Mouse (Mus musculus): ENCODE results near the gene Irf1. TPM values are rescaled to one million over a fixed set of nuclear protein-coding genes. Genes with fewer than 3 reads are reported as not detected.

Irf1 gene
- 14.8 and 17.7 TPM in 2 replicates for polyA plus RNA-seq (2015; fragmentation: Nextera tagmentation; extraction: Ambion mirVana)

DNA sequence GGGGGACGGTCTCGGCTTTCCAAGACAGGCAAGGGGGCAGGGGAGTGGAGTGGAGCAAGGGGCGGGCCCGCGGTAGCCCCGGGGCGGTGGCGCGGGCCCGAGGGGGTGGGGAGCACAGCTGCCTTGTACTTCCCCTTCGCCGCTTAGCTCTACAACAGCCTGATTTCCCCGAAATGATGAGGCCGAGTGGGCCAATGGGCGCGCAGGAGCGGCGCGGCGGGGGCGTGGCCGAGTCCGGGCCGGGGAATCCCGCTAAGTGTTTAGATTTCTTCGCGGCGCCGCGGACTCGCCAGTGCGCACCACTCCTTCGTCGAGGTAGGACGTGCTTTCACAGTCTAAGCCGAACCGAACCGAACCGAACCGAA, at the start of gene Irf1:
Gene Irf1 (plus strand): TSS at position 255 of the 365 bp plus-strand sequence.
- 0% methylated on average over 40 of the region's 40 CpGs for WGBS (ENCODE audit: insufficient replicate concordance)
- H3K9me3 ChIP-seq (replicated peaks; ENCODE audit: control insufficient read depth, low read length): no peaks in the 10 kb centered on the region
- H3K9ac ChIP-seq (ENCODE audit: low read depth, low read length): peak within 1 kb of the TSS; percentile 63
- H3K4me2 ChIP-seq (ENCODE audit: low read depth, low read length): peak within 1 kb of the TSS; percentile 54
- peaks cover 18% of the 10 kb centered on the region for H3K27me3 ChIP-seq (ENCODE audit: control insufficient read depth, insufficient read depth, low read depth, low read length)
- H3K4me1 ChIP-seq (ENCODE audit: control insufficient read depth, low read depth, low read length): peaks cover 11% of the 10 kb centered on the region
- H3K4me3 ChIP-seq (ENCODE audit: low read depth, low read length): peak within 1 kb of the TSS; percentile 67
- H3K27ac ChIP-seq (ENCODE audit: low read length): peak within 1 kb of the TSS; percentile 78
- ATAC-seq (ENCODE audit: low read depth): peak; percentile 89
- H3K36me3 ChIP-seq (ENCODE audit: control insufficient read depth, insufficient read depth): no peaks in the 10 kb centered on the region; the same call in 1 of the 2 replicates

DNA sequence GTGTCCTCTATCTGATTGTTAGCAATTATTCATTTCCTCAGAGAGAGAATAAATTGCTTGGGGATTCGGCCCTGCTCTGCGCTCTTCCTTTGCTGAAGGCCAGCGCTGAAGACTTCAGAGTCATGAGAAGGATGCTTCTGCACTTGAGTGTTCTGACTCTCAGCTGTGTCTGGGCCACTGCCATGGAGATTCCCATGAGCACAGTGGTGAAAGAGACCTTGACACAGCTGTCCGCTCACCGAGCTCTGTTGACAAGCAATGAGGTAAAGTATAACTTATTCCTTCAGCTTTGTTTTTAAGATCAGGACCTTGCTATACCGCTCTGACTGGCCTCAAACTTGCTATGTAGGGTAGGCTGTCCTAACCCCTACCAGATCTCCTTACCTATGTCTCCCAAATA, 49.1 kb upstream of the Irf1 start, which contains the start of gene Il5:
Gene Il5 (plus strand): TSS at position 80 of the 400 bp plus-strand sequence.
- Histone ChIP-seq H3K9ac (ENCODE audit: low read depth, low read length) (no peak within 1 kb of the TSS), H3K4me3 (ENCODE audit: low read depth, low read length) (no peak within 1 kb of the TSS), H3K36me3 (ENCODE audit: control insufficient read depth, insufficient read depth) (no peaks in the 10 kb centered on the region), H3K9me3 (replicated peaks; ENCODE audit: control insufficient read depth, low read length) (no peaks in the 10 kb centered on the region), H3K4me1 (ENCODE audit: control insufficient read depth, low read depth, low read length) (no peaks in the 10 kb centered on the region), H3K27me3 (ENCODE audit: control insufficient read depth, insufficient read depth, low read depth, low read length) (no peaks in the 10 kb centered on the region), H3K27ac (ENCODE audit: low read length) (no peak within 1 kb of the TSS), H3K4me2 (ENCODE audit: low read depth, low read length) (no peak within 1 kb of the TSS)
- WGBS (ENCODE audit: insufficient replicate concordance): 78% methylated on average over 6 of the region's 6 CpGs
- no peak for ATAC-seq (ENCODE audit: low read depth)

DNA sequence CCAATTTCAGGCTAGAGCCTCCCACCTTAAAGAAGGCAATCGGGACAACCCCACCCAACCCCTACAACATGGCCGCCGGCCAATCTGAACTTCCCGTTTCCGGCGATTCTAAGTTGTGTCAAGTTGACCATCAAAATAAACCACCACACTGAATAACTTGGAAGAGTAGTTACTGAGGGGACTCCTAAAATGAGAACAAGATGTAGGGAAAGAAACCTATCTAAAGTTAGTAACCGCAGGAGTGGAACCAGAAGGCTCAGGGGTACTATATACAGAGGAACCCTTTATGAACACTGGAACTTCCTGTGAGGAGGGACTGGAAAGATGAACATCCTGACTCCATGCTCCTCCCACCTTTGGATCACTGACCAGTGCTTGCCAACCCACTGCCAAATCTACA, 38.4 kb upstream of the Irf1 start:
- Histone ChIP-seq H3K4me2 (ENCODE audit: low read depth, low read length) (no peak overlapping the region), H3K9me3 (replicated peaks; ENCODE audit: control insufficient read depth, low read length) (no peaks in the 10 kb centered on the region), H3K9ac (ENCODE audit: low read depth, low read length) (no peak overlapping the region), H3K4me3 (ENCODE audit: low read depth, low read length) (no peak overlapping the region), H3K27me3 (ENCODE audit: control insufficient read depth, insufficient read depth, low read depth, low read length) (no peaks in the 10 kb centered on the region), H3K27ac (ENCODE audit: low read length) (no peak overlapping the region), H3K4me1 (ENCODE audit: control insufficient read depth, low read depth, low read length) (no peaks in the 10 kb centered on the region), H3K36me3 (ENCODE audit: control insufficient read depth, insufficient read depth) (no peaks in the 10 kb centered on the region)
- no peak for ATAC-seq (ENCODE audit: low read depth)
- 80% methylated on average over 7 of the region's 7 CpGs for WGBS (ENCODE audit: insufficient replicate concordance)

GRCm38 (mm10) chr11:53732244-53732643, 37.6 kb upstream of the Irf1 start:
- no peak overlapping the region for H3K4me2 ChIP-seq (ENCODE audit: low read depth, low read length)
- no peak overlapping the region for H3K27ac ChIP-seq (ENCODE audit: low read length)
- no peaks in the 10 kb centered on the region for H3K27me3 ChIP-seq (ENCODE audit: control insufficient read depth, insufficient read depth, low read depth, low read length)
- no peak for ATAC-seq (ENCODE audit: low read depth)
- no peak overlapping the region for H3K4me3 ChIP-seq (ENCODE audit: low read depth, low read length)
- no peaks in the 10 kb centered on the region for H3K36me3 ChIP-seq (ENCODE audit: control insufficient read depth, insufficient read depth)
- WGBS (ENCODE audit: insufficient replicate concordance): 48% methylated on average over 8 of the region's 8 CpGs
- H3K4me1 ChIP-seq (ENCODE audit: control insufficient read depth, low read depth, low read length): no peaks in the 10 kb centered on the region
- H3K9ac ChIP-seq (ENCODE audit: low read depth, low read length): no peak overlapping the region
- no peaks in the 10 kb centered on the region for H3K9me3 ChIP-seq (replicated peaks; ENCODE audit: control insufficient read depth, low read length)

DNA sequence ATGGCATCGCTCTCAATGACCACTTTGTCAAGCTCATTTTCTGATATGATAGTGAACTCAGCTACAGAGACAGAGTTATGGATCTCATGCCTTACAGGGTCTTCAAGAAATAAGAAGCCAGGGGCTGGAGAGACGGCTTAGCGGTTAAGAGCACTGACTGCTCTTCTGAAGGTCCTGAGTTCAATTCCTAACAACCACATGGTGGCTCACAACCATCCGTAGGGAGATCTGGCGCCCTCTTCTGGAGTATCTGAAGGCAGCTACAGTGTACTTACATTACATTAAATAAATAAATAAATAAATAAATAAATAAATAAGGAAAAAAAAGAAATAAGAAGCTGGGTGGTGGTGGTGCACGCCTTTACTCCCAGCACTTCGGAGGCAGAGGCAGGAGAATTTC, 36.0 kb upstream of the Irf1 start:
- no peaks in the 10 kb centered on the region for H3K27me3 ChIP-seq (ENCODE audit: control insufficient read depth, insufficient read depth, low read depth, low read length)
- H3K4me3 ChIP-seq (ENCODE audit: low read depth, low read length): no peak overlapping the region
- H3K9me3 ChIP-seq (replicated peaks; ENCODE audit: control insufficient read depth, low read length): no peaks in the 10 kb centered on the region
- no peak for ATAC-seq (ENCODE audit: low read depth)
- no peak overlapping the region for H3K9ac ChIP-seq (ENCODE audit: low read depth, low read length)
- H3K36me3 ChIP-seq (ENCODE audit: control insufficient read depth, insufficient read depth): no peaks in the 10 kb centered on the region
- H3K4me2 ChIP-seq (ENCODE audit: low read depth, low read length): no peak overlapping the region
- H3K27ac ChIP-seq (ENCODE audit: low read length): no peak overlapping the region
- 76% methylated on average over 7 of the region's 7 CpGs for WGBS (ENCODE audit: insufficient replicate concordance)
- H3K4me1 ChIP-seq (ENCODE audit: control insufficient read depth, low read depth, low read length): no peaks in the 10 kb centered on the region

GRCm38 (mm10) chr11:53734431-53734830, 35.4 kb upstream of the Irf1 start:
- no peaks in the 10 kb centered on the region for H3K36me3 ChIP-seq (ENCODE audit: control insufficient read depth, insufficient read depth)
- no peak overlapping the region for H3K9ac ChIP-seq (ENCODE audit: low read depth, low read length)
- no peaks in the 10 kb centered on the region for H3K4me1 ChIP-seq (ENCODE audit: control insufficient read depth, low read depth, low read length)
- 58% methylated on average over 2 of the region's 2 CpGs for WGBS (ENCODE audit: insufficient replicate concordance)
- ATAC-seq (ENCODE audit: low read depth): no peak
- H3K4me2 ChIP-seq (ENCODE audit: low read depth, low read length): no peak overlapping the region
- H3K4me3 ChIP-seq (ENCODE audit: low read depth, low read length): no peak overlapping the region
- H3K9me3 ChIP-seq (replicated peaks; ENCODE audit: control insufficient read depth, low read length): no peaks in the 10 kb centered on the region
- H3K27ac ChIP-seq (ENCODE audit: low read length): no peak overlapping the region
- H3K27me3 ChIP-seq (ENCODE audit: control insufficient read depth, insufficient read depth, low read depth, low read length): no peaks in the 10 kb centered on the region

DNA sequence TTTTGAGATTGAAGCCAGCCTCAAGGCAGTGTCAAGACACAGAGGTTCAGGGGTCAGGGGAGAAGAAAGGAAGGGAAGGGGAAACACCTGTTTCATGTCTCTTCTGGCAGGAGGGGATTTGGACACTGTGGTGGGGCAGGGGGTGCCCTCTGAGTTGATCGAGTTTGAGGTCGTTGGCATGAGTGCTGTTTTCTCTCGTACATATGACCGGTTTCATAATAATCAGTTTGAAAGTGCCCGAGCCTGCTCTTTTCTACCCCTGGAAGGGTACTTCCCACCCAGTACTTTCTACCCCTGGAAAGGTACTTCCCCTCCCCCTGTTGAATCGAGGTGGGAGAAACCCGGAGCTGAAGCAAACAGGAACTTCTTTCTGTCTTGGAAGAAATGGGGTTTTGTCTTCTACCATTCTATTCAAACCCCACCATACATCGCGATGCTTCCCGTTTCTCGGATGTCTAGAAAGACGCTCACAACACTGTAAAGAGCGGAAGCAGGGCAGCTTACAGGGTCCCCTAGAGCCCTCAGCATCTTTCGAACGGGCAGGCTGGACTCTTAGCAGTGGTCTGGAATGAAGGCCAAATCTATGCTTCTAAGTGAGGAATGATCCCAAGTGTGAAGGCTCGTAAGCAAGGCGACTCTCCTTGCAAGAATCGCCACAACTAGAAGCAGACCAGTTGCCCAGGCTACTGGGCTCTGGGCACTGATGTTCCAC, 34.7 kb upstream of the Irf1 start:
- 0 out of 2 replicates have a peak overlapping the region, but pooled peaks have one; percentile 34 for H3K4me2 ChIP-seq (ENCODE audit: low read depth, low read length)
- no peaks in the 10 kb centered on the region for H3K4me1 ChIP-seq (ENCODE audit: control insufficient read depth, low read depth, low read length)
- no peak for ATAC-seq (ENCODE audit: low read depth)
- H3K9ac ChIP-seq (ENCODE audit: low read depth, low read length): no peak overlapping the region
- H3K27me3 ChIP-seq (ENCODE audit: control insufficient read depth, insufficient read depth, low read depth, low read length): no peaks in the 10 kb centered on the region
- H3K27ac ChIP-seq (ENCODE audit: low read length): no peak overlapping the region
- no peak overlapping the region for H3K4me3 ChIP-seq (ENCODE audit: low read depth, low read length)
- 48% methylated on average over 18 of the region's 18 CpGs for WGBS (ENCODE audit: insufficient replicate concordance)
- H3K9me3 ChIP-seq (replicated peaks; ENCODE audit: control insufficient read depth, low read length): no peaks in the 10 kb centered on the region
- H3K36me3 ChIP-seq (ENCODE audit: control insufficient read depth, insufficient read depth): no peaks in the 10 kb centered on the region

- no peak overlapping the region for H3K9ac ChIP-seq (ENCODE audit: low read depth, low read length)
- H3K27ac ChIP-seq (ENCODE audit: low read length): no peak overlapping the region
- 27% methylated on average over 17 of the region's 17 CpGs for WGBS (ENCODE audit: insufficient replicate concordance)
- H3K4me2 ChIP-seq (ENCODE audit: low read depth, low read length): peak overlapping the region; percentile 34; the same call in 1 of the 2 replicates
- H3K36me3 ChIP-seq (ENCODE audit: control insufficient read depth, insufficient read depth): no peaks in the 10 kb centered on the region
- H3K27me3 ChIP-seq (ENCODE audit: control insufficient read depth, insufficient read depth, low read depth, low read length): no peaks in the 10 kb centered on the region
- peak; percentile 71 for ATAC-seq (ENCODE audit: low read depth)
- H3K4me1 ChIP-seq (ENCODE audit: control insufficient read depth, low read depth, low read length): no peaks in the 10 kb centered on the region
- no peaks in the 10 kb centered on the region for H3K9me3 ChIP-seq (replicated peaks; ENCODE audit: control insufficient read depth, low read length)
- peak overlapping the region; percentile 9 for H3K4me3 ChIP-seq (ENCODE audit: low read depth, low read length)
Measured at GRCm38 (mm10) chr11:53735682-53736245, 34.0 kb upstream of the Irf1 start.
